Mouse (Mus musculus) small intestine, adult 2 months (tissue): Measurements from ENCODE around the gene Rrp36. TPM values are rescaled to one million over a fixed set of nuclear protein-coding genes. Genes with fewer than 3 reads are reported as not detected.

Source experiments
- H3K27ac ChIP-seq: fragments of 200-500 bp; 2 replicates; pipeline ENCODE4 v1.5.1; 2012; ENCODE audit warnings: low read depth, low read length, control low read depth, inconsistent platforms; ENCODE audit not compliant: insufficient read depth
- H3K27me3 ChIP-seq: fragments of 200-500 bp; 2 replicates; pipeline ENCODE4 v1.6.1; 2012; ENCODE audit warnings: mild to moderate bottlenecking, moderate library complexity, low read length, inconsistent platforms; ENCODE audit not compliant: control insufficient read depth, insufficient read depth
- H3K36me3 ChIP-seq: fragments of 200-500 bp; 2 replicates; pipeline ENCODE4 v1.6.1; 2012; ENCODE audit warnings: mild to moderate bottlenecking, low read length, control low read depth, inconsistent platforms; ENCODE audit not compliant: control insufficient read depth, insufficient read depth
- H3K4me1 ChIP-seq: fragments of 200-500 bp; 2 replicates; pipeline ENCODE4 v1.6.1; 2012; ENCODE audit warnings: low read length, inconsistent platforms, mixed read lengths; ENCODE audit not compliant: control insufficient read depth, insufficient read depth, insufficient read length
- H3K4me3 ChIP-seq: fragments of 200-500 bp; 2 replicates; pipeline ENCODE4 v1.5.1; 2012; ENCODE audit warnings: low read depth, mild to moderate bottlenecking, control low read depth, inconsistent platforms, low read length, moderate library complexity
- CTCF ChIP-seq: fragments of 200-500 bp; IDR thresholded peaks from 2 replicates; pipeline ENCODE4 v1.5.1; 2012; ENCODE audit warnings: low read depth, mild to moderate bottlenecking, control low read depth, inconsistent platforms, low read length, moderate library complexity, mixed read lengths; ENCODE audit not compliant: insufficient replicate concordance, insufficient read length; ENCODE audit errors: extremely low read depth
- POLR2A ChIP-seq: fragments of 200-500 bp; IDR thresholded peaks from 2 replicates; pipeline ENCODE4 v1.6.1; 2012; ENCODE audit warnings: low read depth, mild to moderate bottlenecking, control low read depth, inconsistent platforms, low read length, moderate library complexity
- WGBS: fragments of 180-500 bp; shearing (Covaris S2); methylation state at CpG from one replicate; pipeline ENCODE4 v1.1.7; 2018; 5-methylcytosine and 5-hydroxymethylcytosine counted together
- polyA plus RNA-seq: library from polyadenylated mRNA; depleted of rRNA; stranded (reverse); fragments of >200 nt; gene quantifications from 2 replicates; pipeline ENCODE4 v1.2.3, GENCODE M21; 2012

The Rrp36 gene
- polyA plus RNA-seq, 1 experiment = 47.4 TPM

DNA sequence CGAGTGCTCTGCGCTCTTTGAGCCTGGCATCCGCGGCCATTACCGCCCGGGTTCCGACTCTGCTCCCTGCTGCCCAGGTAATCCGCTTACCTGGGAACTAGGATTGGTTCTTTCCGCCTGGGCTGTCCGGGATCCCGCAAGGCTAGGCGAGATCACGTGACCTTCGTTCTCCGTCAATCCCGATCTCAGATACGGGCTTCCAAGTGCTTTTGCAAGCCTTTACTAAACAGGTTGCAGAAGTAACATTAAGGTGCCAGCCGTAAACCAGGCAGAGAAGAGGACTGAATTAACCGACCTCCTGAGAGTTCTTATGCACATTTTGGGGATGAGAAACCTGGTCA is 27.9 kb downstream of the Rrp36 start:
- under 1% methylated on average over 19 of the region's 19 CpGs for WGBS
- Histone ChIP-seq H3K4me3 (peak overlapping the region; percentile 95), H3K4me1 (peaks cover 5% of the 10 kb centered on the region), H3K27me3 (no peaks in the 10 kb centered on the region), H3K27ac (peak overlapping the region; percentile 77), H3K36me3 (peaks cover 25% of the 10 kb centered on the region)
- no peak for TF ChIP-seq CTCF
- no peak for TF ChIP-seq POLR2A

DNA sequence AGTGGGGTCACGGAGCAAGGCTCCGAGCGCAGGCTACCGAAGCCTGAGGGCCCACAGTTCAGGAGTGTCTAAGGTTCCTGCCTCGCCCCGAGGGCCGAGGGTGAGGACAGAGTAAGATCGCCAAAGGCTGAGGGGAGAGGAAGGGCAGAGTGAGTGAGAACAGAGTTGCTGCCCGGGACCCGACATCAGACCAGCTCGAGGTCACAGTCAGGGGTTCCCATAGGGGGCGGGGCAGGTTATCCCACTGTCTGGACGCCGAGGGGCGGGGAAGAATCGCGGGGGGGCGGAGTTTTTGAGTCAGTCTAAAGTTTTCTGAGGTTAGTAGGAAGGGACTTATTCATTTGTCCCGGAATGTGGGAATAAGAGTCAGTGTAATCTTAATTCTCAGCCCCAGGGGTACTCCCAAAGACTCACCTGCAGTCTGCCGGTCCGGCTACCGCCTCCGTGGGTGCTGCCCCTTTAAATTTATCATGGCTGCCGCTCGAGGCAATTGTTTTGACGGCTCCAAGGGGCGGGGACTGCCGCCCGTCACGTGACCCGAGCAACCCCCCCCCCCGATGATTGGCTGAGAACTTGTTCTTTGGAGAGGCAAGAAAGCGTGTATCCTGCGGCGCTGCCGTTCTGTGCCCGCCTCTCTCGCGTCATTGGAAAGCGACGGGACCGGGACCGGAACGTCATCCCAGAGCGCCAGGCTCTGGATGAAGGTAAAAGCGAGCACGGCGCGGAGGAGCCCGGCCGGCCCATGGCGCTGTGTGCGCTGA is 28.4 kb downstream of the Rrp36 start, which contains the start of the genes Klc4 and Mrpl2:
Gene Klc4 (minus strand): TSS at position 462 of the 761 bp plus-strand sequence.
Gene Mrpl2 (plus strand): TSS at position 669 of the 761 bp plus-strand sequence.
- peaks cover 5% of the 10 kb centered on the region for H3K4me1 ChIP-seq
- peak within 1 kb of the TSS; percentile 95 for H3K4me3 ChIP-seq
- under 1% methylated on average over 53 of the region's 53 CpGs for WGBS
- H3K27me3 ChIP-seq = no peaks in the 10 kb centered on the region
- peak within 1 kb of the TSS; percentile 100 for H3K27ac ChIP-seq
- TF ChIP-seq POLR2A (peak; percentile 61), CTCF (no peak)
- peaks cover 30% of the 10 kb centered on the region for H3K36me3 ChIP-seq

GRCm38 (mm10) chr17:46644916-46645475 is 29.2 kb downstream of the Rrp36 start:
- H3K27ac ChIP-seq = peak overlapping the region; percentile 100
- 3% methylated on average over 11 of the region's 11 CpGs for WGBS
- peaks cover 5% of the 10 kb centered on the region for H3K4me1 ChIP-seq
- H3K36me3 ChIP-seq = peaks cover 37% of the 10 kb centered on the region
- peak overlapping the region; percentile 91 for H3K4me3 ChIP-seq
- TF ChIP-seq POLR2A (peak; percentile 74), CTCF (no peak)
- H3K27me3 ChIP-seq = no peaks in the 10 kb centered on the region

- no peaks in the 10 kb centered on the region for H3K27me3 ChIP-seq
- 57% methylated on average over 12 of the region's 12 CpGs for WGBS
- H3K27ac ChIP-seq = peak overlapping the region; percentile 100
- peaks cover 44% of the 10 kb centered on the region for H3K36me3 ChIP-seq
- peaks cover 3% of the 10 kb centered on the region; the same call in 1 of the 2 replicates for H3K4me1 ChIP-seq
- TF ChIP-seq CTCF = no peak
- no peak; the same call in 1 of the 2 replicates for TF ChIP-seq POLR2A
- peak overlapping the region; percentile 91 for H3K4me3 ChIP-seq
Measured at GRCm38 (mm10) chr17:46644152-46644805, 29.9 kb downstream of the Rrp36 start.

- H3K4me1 ChIP-seq = peaks cover 3% of the 10 kb centered on the region; the same call in 1 of the 2 replicates
- 94% methylated on average over 17 of the region's 17 CpGs for WGBS
- H3K36me3 ChIP-seq = peaks cover 45% of the 10 kb centered on the region
- H3K27ac ChIP-seq = no peak overlapping the region
- no peak for TF ChIP-seq CTCF
- TF ChIP-seq POLR2A = no peak
- H3K4me3 ChIP-seq = no peak overlapping the region
- no peaks in the 10 kb centered on the region for H3K27me3 ChIP-seq
Measured at GRCm38 (mm10) chr17:46642060-46642459, 32.1 kb downstream of the Rrp36 start.

GRCm38 (mm10) chr17:46639929-46640328 is 34.2 kb downstream of the Rrp36 start:
- 83% methylated on average over 9 of the region's 9 CpGs for WGBS
- peaks cover 3% of the 10 kb centered on the region; the same call in 1 of the 2 replicates for H3K4me1 ChIP-seq
- no peak for TF ChIP-seq CTCF
- TF ChIP-seq POLR2A = no peak
- H3K36me3 ChIP-seq = peaks cover 66% of the 10 kb centered on the region
- H3K4me3 ChIP-seq = no peak overlapping the region
- no peak overlapping the region for H3K27ac ChIP-seq
- no peaks in the 10 kb centered on the region for H3K27me3 ChIP-seq
